Mouse (Mus musculus) fat pad, adult 2 months (tissue): ENCODE results near the gene Ggcx.
"Not testable (repeated sequence)": the region's sequence is repeated elsewhere in the genome, so short reads cannot be mapped to it uniquely, and the experiment has no call there.

Experiments used
- DNase-seq: peaks from one replicate; pipeline ENCODE4 v3.0.0-alpha.2; 2011; ENCODE audit warnings: low read depth, low spot score; ENCODE audit errors: extremely low read depth

The Ggcx gene

GRCm38 (mm10) chr6:72425646-72426045 lies 11.5 kb downstream of the Ggcx start:
- no peak for DNase-seq

DNA sequence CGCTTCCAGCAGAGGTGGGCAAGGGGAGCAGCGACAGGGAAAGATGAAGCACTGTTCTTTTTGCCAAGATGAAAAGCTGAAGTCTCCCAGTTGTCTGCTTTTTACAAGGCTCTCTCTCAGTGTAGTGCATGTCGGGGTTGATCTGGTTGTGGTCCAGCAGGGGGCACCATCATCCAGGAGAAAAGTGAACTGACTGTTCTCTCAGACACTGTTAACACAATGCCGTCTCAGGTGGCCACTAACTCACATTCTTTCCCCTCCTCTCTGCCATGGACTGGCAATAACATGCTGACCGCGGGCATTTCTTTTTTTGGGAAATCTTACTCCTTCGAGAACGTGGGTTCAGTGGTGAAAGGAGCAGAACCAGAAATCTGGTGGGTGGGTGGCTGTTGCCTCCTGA lies 13.9 kb downstream of the Ggcx start:
- DNase-seq, result no peak

DNA sequence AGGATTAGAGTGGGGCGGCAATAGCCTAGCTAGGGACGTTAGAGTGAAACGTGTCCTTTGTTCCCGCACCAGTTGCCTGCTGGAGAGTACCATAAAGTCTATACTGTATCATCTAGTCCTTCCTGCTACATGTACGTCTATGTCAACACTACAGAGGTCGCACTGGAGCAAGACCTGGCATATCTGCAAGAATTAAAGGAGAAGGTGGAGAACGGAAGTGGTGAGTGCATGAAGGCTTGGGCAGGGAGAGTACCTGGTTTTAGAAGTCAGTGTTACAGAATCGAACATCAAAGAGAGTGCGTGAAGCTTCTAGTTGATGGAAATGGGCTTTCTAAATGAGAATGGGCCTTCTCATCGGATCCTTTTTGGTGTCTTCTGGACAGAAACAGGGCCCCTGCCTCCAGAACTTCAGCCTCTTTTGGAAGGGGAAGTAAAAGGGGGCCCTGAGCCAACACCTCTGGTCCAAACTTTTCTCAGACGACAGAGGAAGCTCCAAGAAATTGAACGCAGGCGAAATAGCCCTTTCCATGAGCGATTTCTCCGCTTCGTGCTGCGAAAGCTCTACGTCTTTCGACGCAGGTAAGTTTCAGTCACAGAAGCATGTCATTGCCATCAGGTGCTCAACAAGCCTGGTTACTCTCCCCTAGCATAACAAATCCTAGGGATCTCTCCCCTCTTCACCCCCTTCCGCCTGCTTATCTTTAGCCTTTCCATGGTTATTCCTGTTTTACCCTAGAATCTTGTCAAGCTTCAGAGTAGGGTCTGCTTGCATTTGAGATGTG lies 15.1 kb downstream of the Ggcx start:
- DNase-seq, result no peak

DNA sequence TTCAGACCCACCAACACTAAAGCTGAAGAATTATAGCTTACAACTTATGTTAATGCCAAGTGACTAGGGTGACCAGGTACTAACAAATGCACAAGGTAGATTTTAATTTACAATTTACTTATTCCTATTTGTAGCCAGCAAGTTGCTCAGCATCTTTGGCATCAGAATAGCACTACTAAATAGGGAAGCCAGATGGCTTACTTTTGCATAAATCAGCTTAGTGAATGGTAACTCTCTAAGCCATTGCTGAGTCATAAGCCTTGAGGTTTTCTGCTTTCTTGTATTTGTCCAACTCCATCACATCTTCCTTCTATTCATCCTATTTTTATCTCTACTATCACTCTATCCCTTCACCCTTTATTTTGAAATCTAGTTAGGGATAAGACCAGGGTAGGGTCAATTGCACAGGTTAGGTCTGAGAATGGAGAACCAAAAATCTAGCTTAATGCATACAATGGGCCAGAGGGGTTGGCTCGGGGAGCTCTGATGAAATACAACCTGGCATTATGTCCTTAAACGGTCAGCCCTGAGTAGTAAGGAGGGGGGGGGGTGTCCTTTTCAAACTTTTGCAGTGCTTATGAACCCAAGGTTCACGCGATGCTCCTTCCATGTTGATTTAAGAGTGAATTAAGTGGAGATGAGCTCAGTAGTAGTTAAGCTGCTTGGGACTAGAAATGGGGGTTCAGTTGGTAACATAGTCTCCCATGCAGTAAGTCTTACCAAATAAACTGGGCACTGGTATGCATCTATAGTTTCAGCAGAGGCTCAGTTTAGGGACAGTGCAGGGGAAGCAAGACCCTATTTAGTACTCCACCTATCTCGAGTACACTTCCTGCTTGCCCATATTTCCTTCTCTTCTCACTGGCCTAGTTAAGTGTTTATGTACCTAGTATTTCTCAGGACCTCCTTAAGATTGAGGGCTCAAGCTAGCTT lies 17.1 kb downstream of the Ggcx start:
- DNase-seq, result no peak

DNA sequence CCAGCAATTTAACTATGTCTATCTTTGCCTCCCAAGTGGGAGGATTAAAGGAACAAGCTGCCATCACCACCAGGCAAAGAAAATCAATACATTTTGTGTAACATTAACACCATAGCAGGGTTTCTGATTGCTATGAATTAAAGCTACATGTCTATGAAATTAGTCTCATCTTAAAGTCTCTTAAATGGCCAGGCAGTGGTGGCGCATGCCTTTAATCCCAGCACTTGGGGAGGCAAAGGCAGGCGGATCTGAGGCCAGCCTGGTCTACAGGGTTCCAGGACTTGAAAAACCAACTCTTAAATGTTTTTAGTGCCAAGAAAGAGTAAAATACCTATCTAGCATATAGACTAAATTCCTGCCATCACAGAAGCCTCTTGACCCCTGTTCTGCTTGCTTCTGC lies 18.0 kb downstream of the Ggcx start:
- DNase-seq, result no peak

GRCm38 (mm10) chr6:72438226-72438625 lies 24.1 kb downstream of the Ggcx start:
- no peak for DNase-seq

GRCm38 (mm10) chr6:72438862-72439354 lies 24.8 kb downstream of the Ggcx start:
- no peak for DNase-seq

GRCm38 (mm10) chr6:72439355-72440185 lies 25.5 kb downstream of the Ggcx start, which contains the start of gene Mat2a:
Mat2a (minus strand) TSS chr6:72439558.
- DNase-seq, result peak; percentile 68

DNA sequence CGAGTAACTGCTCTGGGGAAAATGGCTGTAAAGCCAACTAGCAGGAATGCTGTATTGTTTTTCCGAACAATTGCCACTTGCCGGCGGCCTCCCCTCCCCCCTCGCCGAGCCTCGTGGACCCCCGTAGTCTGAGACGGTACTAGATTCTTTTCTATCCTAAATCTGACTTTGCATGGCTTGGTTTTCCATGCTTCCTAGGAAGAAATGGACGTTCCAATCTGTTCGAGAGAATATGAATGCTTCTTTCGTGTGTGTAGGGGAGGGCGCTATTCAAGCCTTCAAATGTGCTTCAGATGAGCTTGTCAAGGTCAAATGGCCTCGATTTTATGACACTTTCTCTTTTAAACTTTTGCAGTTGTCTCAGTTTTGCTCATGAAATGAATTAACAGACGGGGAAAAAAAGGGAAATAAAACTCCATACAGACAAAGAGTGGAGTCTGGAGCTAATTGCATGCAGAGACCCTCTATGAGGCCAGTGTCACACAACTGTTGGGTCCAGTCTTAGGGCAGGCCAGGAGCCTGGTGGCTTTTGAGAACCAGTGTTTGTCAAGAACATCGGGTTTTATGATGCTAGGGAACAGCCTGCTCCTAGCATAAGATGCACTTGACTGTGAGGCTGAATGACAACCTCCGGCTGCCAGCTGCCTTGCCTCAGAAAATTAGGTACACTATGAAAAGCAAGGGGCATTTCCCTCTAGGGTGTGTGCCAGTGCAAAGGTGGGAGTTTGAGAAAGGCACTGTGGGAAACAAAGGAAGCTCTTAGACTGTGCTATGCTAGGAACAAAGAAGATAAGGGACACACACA lies 26.3 kb downstream of the Ggcx start:
- no peak for DNase-seq

DNA sequence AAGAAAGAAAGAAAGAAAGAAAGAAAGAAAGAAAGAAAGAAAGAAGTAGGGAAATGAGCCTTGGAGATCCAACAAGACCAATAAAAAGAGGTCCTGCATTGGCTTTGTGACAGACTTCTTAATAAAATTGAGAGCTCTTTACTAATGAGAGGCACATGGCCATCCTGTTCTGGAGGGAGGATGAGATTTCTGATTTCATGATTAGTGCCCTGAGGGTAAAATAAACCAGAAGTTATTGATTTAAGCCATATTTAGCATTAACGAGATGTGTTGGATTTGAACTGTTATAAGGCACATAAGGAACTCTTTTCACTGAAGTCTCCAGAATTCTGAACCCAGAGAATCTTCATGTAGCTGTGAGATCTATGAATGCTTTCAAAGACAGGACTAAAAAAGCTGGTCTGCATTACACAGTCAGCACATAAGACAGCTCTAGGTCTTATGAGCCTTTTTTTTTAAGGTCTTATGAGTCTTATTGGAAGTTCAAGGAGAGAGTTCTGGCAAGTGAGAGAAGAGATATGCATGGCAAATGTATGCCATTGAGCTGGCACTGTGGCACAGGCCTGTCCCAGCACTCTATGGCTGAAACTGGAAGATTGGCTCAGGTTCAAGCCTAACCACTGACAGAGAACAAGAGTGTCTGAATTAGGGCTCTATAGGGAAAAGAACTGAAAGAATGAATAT lies 29.0 kb downstream of the Ggcx start:
- no peak for DNase-seq

- DNase-seq, result no peak
Observed at GRCm38 (mm10) chr6:72445011-72445410, 30.9 kb downstream of the Ggcx start.

GRCm38 (mm10) chr6:72447487-72447886 lies 33.4 kb downstream of the Ggcx start:
- DNase-seq, result no peak

DNA sequence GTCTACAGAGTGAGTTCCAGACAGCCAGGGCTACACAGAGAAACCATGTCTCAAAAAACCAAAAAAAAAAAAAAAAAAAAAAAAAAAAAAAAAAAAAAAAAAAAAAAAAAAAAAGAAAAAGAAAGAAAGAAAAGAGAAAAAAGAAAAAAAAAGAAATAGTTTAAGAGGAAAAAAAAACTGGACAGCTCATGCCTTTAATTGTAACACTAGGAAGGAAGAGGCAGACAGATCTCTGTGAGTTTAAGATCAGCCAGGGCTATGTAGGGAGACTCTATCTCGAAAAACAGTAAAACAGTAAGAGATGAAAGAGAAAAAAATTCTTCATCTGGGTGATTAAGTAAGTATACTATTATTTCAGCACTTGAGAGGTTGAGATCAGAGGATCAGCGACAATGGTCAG lies 37.7 kb downstream of the Ggcx start:
- not testable (repeated sequence) for DNase-seq

DNA sequence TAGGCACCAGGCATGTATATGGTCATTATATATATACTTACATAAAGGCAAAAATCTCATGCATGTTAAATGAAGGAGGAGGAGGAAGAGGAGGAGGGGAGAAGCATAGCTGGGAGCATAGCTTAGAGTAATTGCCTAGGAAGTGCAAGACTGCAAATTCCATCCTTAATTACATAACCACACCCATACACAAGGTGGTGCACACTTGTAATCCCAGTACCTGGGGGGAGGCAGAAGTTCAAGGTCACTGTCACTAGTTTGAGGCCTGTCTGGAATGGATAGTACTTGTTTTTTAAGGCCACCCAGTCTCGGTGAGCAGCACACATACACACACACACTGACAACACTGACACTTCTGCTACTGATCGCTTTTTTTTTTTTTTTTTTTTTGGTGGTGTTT lies 38.2 kb downstream of the Ggcx start:
- no peak for DNase-seq

GRCm38 (mm10) chr6:72453578-72453977 lies 39.5 kb downstream of the Ggcx start:
- no peak for DNase-seq

DNA sequence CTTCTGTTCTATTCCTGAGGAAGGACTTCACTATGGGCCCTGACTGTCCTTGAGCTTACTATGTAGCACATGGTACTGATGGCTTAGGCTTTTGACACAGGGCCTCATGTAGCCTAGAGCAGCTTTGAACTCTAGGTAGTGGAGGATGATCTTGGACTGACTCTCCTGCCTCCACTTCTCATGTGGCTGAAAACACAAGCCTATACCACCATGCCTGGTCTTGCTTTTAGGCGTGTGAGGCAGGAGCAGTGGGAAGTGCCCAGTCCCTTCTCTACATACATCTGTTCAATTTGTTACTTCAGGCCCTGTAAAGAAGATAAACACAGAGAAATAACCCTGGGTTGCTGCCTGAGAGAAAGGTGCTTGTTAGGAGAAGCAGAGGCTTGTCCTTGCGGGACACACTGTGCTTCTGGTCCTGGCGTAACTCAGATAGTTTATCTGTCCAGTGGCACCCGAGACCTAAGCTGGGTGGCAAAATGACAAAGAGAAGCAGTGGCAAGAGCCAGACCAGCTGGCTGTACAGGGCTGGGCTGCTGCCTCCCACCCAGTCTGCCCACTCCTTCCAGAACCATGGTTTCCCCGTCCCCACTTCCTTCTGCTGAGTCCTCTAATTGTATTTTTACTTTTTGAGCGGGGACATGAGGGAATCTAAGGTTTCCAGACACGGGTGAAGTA lies 40.1 kb downstream of the Ggcx start:
- DNase-seq, result peak; percentile 96

DNA sequence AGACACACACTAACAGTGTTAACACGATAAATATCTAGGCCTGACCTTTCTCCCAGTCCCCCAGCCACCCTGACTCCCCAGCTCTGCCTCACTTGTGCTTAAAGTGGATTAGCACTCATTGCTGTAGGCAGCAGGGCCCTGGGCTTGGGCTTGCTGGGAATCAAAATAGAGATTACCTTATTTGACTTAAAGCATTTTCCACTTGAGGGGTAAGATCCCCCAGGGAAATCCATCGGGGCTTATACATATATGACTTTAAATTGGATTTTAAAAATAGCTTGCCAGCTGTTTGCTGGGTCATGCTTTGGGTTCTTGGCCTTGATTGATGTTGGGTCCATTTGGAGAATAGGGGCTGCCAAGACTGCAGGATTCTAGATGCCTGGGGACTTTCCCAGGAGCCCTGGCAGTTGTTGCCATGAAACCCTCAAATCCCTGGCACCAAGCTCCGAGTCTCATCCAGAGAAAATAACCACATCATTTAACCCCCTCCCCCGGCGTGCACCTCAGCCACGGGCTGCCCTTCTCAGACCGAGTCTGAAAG lies 40.8 kb downstream of the Ggcx start:
- peak; percentile 76 for DNase-seq

GRCm38 (mm10) chr6:72456567-72456966 lies 42.5 kb downstream of the Ggcx start:
- no peak for DNase-seq

DNA sequence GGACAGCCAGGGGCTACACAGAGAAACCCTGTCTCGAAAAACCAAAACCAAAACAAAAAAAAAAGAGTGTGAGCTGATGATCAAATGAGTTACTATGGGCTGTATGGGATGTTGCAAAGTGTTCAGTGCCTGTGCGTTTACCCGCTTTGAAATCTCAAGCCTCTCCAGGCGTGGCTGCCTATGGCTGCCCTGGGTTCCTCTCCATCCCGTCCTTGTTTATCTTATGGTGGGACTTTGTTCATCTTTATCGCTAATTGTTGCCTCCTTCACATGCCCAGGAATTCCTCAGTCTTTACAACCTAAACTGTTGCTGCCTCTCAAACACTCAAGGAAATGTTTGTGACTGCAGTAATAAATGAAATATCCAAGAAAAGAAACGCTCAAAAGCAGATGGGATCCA lies 44.3 kb downstream of the Ggcx start:
- DNase-seq, result no peak
